Mouse (Mus musculus) midbrain, embryonic 11.5 days (tissue): ENCODE measurements around the gene Kcnq4. TPM values are rescaled to one million over a fixed set of nuclear protein-coding genes. Genes with fewer than 3 reads are reported as not detected.

Experiments
- ATAC-seq: fragments of 200-750 bp; cut with Nextera tagmentation; 2 replicates; pipeline ENCODE4 v1.8.0; 2017; ENCODE audit warnings: moderate TSS enrichment, moderate library complexity; ENCODE audit not compliant: low FRiP score
- DNase-seq: peaks from one replicate; pipeline ENCODE4 v3.0.0; 2015; ENCODE audit warnings: low spot score; ENCODE audit errors: missing footprints
- H3K27ac ChIP-seq: fragments of 300-500 bp; sonication (generic); 2 replicates; pipeline ENCODE4 v1.5.1; 2014; ENCODE audit warnings: low read depth, low read length
- H3K27me3 ChIP-seq: fragments of 300-500 bp; sonication (generic); 2 replicates; pipeline ENCODE4 v1.6.1; 2014; ENCODE audit warnings: mild to moderate bottlenecking, low read length, moderate library complexity, mixed read lengths; ENCODE audit not compliant: control insufficient read depth, insufficient read depth
- H3K36me3 ChIP-seq: fragments of 300-500 bp; sonication (generic); 2 replicates; pipeline ENCODE4 v1.6.1; 2014; ENCODE audit warnings: mild to moderate bottlenecking, low read length, moderate library complexity, mixed read lengths; ENCODE audit not compliant: control insufficient read depth, insufficient read depth
- H3K4me1 ChIP-seq: fragments of 300-500 bp; sonication (generic); 2 replicates; pipeline ENCODE4 v1.6.1; 2014; ENCODE audit warnings: low read length; ENCODE audit not compliant: control insufficient read depth, insufficient read depth
- H3K4me2 ChIP-seq: fragments of 300-500 bp; sonication (generic); 2 replicates; pipeline ENCODE4 v1.6.1; 2014; ENCODE audit warnings: mild to moderate bottlenecking, moderate library complexity
- H3K4me3 ChIP-seq: fragments of 300-500 bp; sonication (generic); 2 replicates; pipeline ENCODE4 v1.5.1; 2014; ENCODE audit warnings: low read depth, low read length
- H3K9ac ChIP-seq: fragments of 300-500 bp; sonication (generic); 2 replicates; pipeline ENCODE4 v1.6.1; 2014; ENCODE audit warnings: low read length
- H3K9me3 ChIP-seq: fragments of 300-500 bp; sonication (generic); 2 replicates; pipeline ENCODE4 v1.6.1; 2016; ENCODE audit warnings: low read length; ENCODE audit not compliant: control insufficient read depth
- WGBS: fragments of 180-500 bp; shearing (Covaris S2); extraction: QIAGEN DNeasy Blood & Tissue Kit; methylation state at CpG from one replicate; pipeline ENCODE4 v1.1.7; 2014; 5-methylcytosine and 5-hydroxymethylcytosine counted together
- polyA plus RNA-seq: library from polyadenylated mRNA; unstranded; fragments of >200 nt; fragmentation: Nextera tagmentation; extraction: Ambion mirVana; gene quantifications from 2 replicates; pipeline ENCODE4 v1.2.1, GENCODE M21; 2014

Kcnq4 gene
- polyA plus RNA-seq = 1.9 and 2.3 TPM in 2 replicates

- Histone ChIP-seq H3K9me3 (no peaks in the 10 kb centered on the region), H3K27ac (no peak within 1 kb of the TSS), H3K4me1 (peaks cover 9% of the 10 kb centered on the region), H3K4me2 (peak within 1 kb of the TSS; percentile 96), H3K9ac (peak within 1 kb of the TSS; percentile 67), H3K27me3 (peaks cover 48% of the 10 kb centered on the region), H3K4me3 (peak within 1 kb of the TSS; percentile 54), H3K36me3 (no peaks in the 10 kb centered on the region)
- peak; percentile 93 for DNase-seq
- 3% methylated on average over 42 of the region's 42 CpGs for WGBS
- no peak; the same call in 1 of the 2 replicates for ATAC-seq
These were observed at the start of gene Kcnq4 for GRCm38 (mm10) chr4:120747941-120748866. TSS of gene Kcnq4 (minus strand) at chr4:120748612.

- WGBS = 92% methylated on average over 2 of the region's 2 CpGs
These were observed 48.3 kb upstream of the Kcnq4 start for GRCm38 (mm10) chr4:120796687-120797086.

GRCm38 (mm10) chr4:120795646-120796045, 47.2 kb upstream of the Kcnq4 start:
- 92% methylated on average over 1 of the region's 1 CpGs for WGBS
- Histone ChIP-seq H3K4me2 (no peak overlapping the region), H3K4me1 (no peaks in the 10 kb centered on the region), H3K27ac (no peak overlapping the region), H3K9ac (no peak overlapping the region), H3K9me3 (no peaks in the 10 kb centered on the region), H3K27me3 (no peaks in the 10 kb centered on the region), H3K4me3 (no peak overlapping the region), H3K36me3 (no peaks in the 10 kb centered on the region)
- DNase-seq = no peak
- no peak for ATAC-seq

More at GRCm38 (mm10) chr4:120796687-120797086, 48.3 kb upstream of the Kcnq4 start:
- H3K9ac ChIP-seq = no peak overlapping the region
- H3K4me2 ChIP-seq = no peak overlapping the region
- no peaks in the 10 kb centered on the region for H3K36me3 ChIP-seq
- ATAC-seq = no peak
- no peak overlapping the region for H3K4me3 ChIP-seq
- H3K4me1 ChIP-seq = no peaks in the 10 kb centered on the region
- no peak for DNase-seq
- H3K27ac ChIP-seq = no peak overlapping the region
- no peaks in the 10 kb centered on the region for H3K27me3 ChIP-seq
- no peaks in the 10 kb centered on the region for H3K9me3 ChIP-seq

GRCm38 (mm10) chr4:120792918-120793317, 44.5 kb upstream of the Kcnq4 start:
- no peak overlapping the region for H3K4me3 ChIP-seq
- no peak for ATAC-seq
- no peaks in the 10 kb centered on the region for H3K4me1 ChIP-seq
- DNase-seq = no peak
- H3K27ac ChIP-seq = no peak overlapping the region
- H3K9me3 ChIP-seq = no peaks in the 10 kb centered on the region
- no peaks in the 10 kb centered on the region for H3K27me3 ChIP-seq
- no peak overlapping the region for H3K4me2 ChIP-seq
- no peak overlapping the region for H3K9ac ChIP-seq
- WGBS = 92% methylated on average over 2 of the region's 2 CpGs
- H3K36me3 ChIP-seq = peaks cover 3% of the 10 kb centered on the region; the same call in 1 of the 2 replicates

GRCm38 (mm10) chr4:120790027-120790426, 41.6 kb upstream of the Kcnq4 start:
- 92% methylated on average over 4 of the region's 4 CpGs for WGBS

GRCm38 (mm10) chr4:120755801-120756200, 7.4 kb upstream of the Kcnq4 start:
- Histone ChIP-seq H3K27ac (no peak overlapping the region), H3K27me3 (no peaks in the 10 kb centered on the region), H3K4me2 (no peak overlapping the region), H3K9me3 (no peaks in the 10 kb centered on the region), H3K4me1 (no peaks in the 10 kb centered on the region), H3K36me3 (peaks cover 9% of the 10 kb centered on the region), H3K9ac (no peak overlapping the region), H3K4me3 (no peak overlapping the region)
- ATAC-seq = no peak
- 35% methylated on average over 5 of the region's 5 CpGs for WGBS
- DNase-seq = no peak

More at GRCm38 (mm10) chr4:120790027-120790426, 41.6 kb upstream of the Kcnq4 start:
- Histone ChIP-seq H3K27ac (no peak overlapping the region), H3K36me3 (peaks cover 3% of the 10 kb centered on the region; the same call in 1 of the 2 replicates), H3K4me3 (no peak overlapping the region), H3K9ac (no peak overlapping the region), H3K9me3 (no peaks in the 10 kb centered on the region), H3K27me3 (no peaks in the 10 kb centered on the region), H3K4me2 (no peak overlapping the region), H3K4me1 (no peaks in the 10 kb centered on the region)
- no peak for DNase-seq
- no peak for ATAC-seq

- peak; percentile 85 for DNase-seq
- no peaks in the 10 kb centered on the region for H3K4me1 ChIP-seq
- peak; percentile 58; the same call in 1 of the 2 replicates for ATAC-seq
- no peak overlapping the region for H3K27ac ChIP-seq
- H3K9me3 ChIP-seq = no peaks in the 10 kb centered on the region
- H3K27me3 ChIP-seq = peaks cover 1% of the 10 kb centered on the region; the same call in 1 of the 2 replicates
- peaks cover 7% of the 10 kb centered on the region for H3K36me3 ChIP-seq
- no peak overlapping the region for H3K4me2 ChIP-seq
- 0% methylated on average over 1 of the region's 1 CpGs for WGBS
- no peak overlapping the region for H3K9ac ChIP-seq
- no peak overlapping the region for H3K4me3 ChIP-seq
These were observed 6.9 kb upstream of the Kcnq4 start for GRCm38 (mm10) chr4:120755299-120755698.

GRCm38 (mm10) chr4:120749601-120750000, 1.2 kb upstream of the Kcnq4 start:
- DNase-seq (no peak), ATAC-seq (no peak)
- H3K9me3 ChIP-seq = no peaks in the 10 kb centered on the region
- WGBS = 40% methylated on average over 2 of the region's 2 CpGs
- H3K36me3 ChIP-seq = no peaks in the 10 kb centered on the region
- no peak overlapping the region for H3K4me2 ChIP-seq
- peaks cover 9% of the 10 kb centered on the region for H3K4me1 ChIP-seq
- no peak overlapping the region for H3K4me3 ChIP-seq
- H3K27me3 ChIP-seq = peaks cover 48% of the 10 kb centered on the region
- no peak overlapping the region for H3K9ac ChIP-seq
- no peak overlapping the region for H3K27ac ChIP-seq

- ATAC-seq (peak; percentile 65), DNase-seq (peak; percentile 94)
- peak overlapping the region; percentile 54 for H3K4me3 ChIP-seq
- peak overlapping the region; percentile 67 for H3K9ac ChIP-seq
- no peaks in the 10 kb centered on the region for H3K9me3 ChIP-seq
- H3K27ac ChIP-seq = no peak overlapping the region
- under 1% methylated on average over 55 of the region's 75 CpGs for WGBS
- H3K27me3 ChIP-seq = peaks cover 48% of the 10 kb centered on the region
- peak overlapping the region; percentile 96 for H3K4me2 ChIP-seq
- peaks cover 9% of the 10 kb centered on the region for H3K4me1 ChIP-seq
- H3K36me3 ChIP-seq = no peaks in the 10 kb centered on the region
These were observed 1.1 kb downstream of the Kcnq4 start for GRCm38 (mm10) chr4:120747243-120747792.
